Mouse (Mus musculus): ENCODE results near the gene Zbtb21. TPM values are rescaled to one million over a fixed set of nuclear protein-coding genes. Genes with fewer than 3 reads are reported as not detected.
"Not testable (repeated sequence)": the region's sequence is repeated elsewhere in the genome, so short reads cannot be mapped to it uniquely, and the experiment has no call there.

The Zbtb21 gene
- total RNA-seq, 4 experiments from 2014 or later, result 28.3 to 48.0 (median 36.4) TPM

DNA sequence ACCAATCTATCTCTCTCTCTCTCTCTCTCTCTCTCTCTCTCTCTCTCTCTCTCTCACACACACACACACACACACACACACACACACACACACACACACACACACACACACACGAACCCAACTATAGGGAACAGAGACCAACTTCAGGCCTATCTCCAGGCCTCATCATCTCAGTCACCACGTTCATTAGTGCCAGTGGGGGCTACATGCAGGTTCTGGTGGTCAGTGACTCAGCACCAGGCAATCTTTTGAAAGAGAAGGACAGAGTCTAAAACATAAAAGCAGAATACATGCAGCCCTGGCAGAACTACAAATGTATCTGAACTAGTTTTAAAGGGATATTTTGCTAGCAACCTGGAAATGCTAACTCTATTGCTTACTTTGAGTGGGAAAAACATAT lies 15.4 kb downstream of the Zbtb21 start:
- not testable (repeated sequence) for DNase-seq

DNA sequence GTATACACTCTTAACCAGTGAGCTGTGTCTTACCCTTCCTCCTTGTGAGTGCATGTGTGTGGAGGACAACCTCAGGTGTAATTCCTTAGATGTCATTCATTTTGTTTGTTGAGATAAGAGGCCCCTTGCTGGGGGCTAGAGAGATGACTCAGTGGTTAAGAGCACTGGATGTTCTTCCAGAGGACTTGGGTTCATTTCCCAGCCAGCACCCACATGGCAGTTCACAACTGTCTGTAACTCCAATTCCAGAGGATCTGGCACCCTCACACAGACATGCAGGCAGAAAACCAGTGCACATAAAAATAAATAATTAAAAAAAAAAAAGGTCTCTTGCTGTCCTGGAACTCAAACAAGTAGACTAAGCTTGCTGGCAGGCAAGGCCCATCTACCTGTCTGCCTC lies 20.6 kb downstream of the Zbtb21 start:
- no peak for DNase-seq

DNA sequence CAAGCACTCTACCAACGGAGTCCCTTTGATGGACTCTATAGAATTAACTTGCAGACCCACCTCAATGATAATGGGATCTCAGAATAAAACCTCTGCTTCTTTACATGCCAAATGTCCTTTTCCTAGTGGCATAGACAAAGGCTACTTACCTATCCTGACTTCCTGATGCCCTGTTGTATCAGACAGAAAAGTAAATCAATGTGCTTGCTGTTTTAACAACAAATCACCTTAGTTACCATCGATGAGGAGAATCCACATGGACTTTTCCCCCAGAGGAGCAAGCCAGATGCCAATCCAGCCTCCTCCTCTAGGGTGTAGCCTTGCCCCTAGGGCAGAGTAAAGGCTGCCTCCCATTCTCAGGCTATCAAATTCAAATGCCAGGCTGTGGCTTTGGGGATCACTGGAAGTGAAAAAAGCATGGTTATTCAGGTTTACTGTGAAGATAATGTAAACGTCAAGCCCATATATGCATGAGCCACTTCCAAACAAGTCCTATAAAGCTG lies 21.9 kb downstream of the Zbtb21 start:
- no peak for DNase-seq

DNA sequence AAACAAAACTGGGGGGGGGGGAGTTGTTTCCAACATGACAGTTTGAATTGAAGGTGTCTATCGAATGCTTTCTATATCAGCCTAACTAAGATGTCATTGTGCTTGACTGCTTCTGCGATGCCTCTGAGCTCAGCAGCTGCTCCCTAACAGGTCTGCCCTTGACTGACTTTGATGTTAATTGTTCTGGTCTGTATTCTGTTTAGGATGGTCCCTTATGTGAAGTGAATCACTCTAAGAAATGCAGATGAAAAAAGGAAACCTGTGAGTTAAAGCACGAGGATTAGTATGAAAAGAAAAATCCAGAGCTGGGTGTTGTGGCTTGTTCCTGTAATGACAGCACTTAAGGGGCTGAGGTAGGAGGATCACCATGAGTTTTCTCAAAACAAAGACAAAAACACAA lies 26.6 kb downstream of the Zbtb21 start:
- DNase-seq, result no peak

DNA sequence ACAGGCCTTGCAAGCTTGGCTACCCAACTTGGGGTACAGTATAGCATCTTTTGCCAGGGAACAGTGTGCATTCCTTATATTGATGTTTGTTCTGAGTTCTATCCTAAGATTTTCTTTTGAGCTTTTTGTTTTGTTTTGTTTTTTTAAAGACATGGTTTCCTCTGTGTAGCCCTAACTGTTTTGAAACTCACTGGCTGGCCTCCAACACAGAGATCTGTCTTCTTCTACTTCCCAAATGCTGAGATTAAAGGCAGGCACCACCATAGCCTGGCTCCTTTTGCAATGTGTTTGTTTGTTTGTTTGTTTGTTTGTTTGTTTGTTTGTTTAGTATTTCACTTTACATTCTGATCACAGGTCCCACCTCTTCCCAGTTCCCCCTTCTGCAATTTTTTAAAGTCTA lies 32.2 kb downstream of the Zbtb21 start:
- DNase-seq, result no peak

DNA sequence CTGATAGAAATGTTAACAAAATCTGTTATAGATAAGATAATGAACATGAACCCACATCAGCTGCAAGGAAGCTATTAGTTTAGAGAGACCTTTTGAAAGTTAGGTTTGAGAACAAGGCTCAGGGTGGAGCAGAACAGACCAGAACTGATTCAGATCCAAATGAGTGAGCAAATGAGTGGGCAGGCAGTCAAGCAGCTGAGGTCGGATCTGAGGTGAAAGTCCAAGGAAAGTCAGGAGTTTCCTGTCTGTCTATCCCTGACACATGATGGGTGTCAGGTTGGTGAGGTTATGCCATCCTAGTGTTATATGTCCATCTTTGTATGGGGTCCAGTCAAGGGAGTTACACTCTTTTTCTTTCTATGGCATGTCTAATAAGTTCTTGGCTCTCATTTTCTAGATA lies 32.9 kb downstream of the Zbtb21 start:
- no peak for DNase-seq

DNA sequence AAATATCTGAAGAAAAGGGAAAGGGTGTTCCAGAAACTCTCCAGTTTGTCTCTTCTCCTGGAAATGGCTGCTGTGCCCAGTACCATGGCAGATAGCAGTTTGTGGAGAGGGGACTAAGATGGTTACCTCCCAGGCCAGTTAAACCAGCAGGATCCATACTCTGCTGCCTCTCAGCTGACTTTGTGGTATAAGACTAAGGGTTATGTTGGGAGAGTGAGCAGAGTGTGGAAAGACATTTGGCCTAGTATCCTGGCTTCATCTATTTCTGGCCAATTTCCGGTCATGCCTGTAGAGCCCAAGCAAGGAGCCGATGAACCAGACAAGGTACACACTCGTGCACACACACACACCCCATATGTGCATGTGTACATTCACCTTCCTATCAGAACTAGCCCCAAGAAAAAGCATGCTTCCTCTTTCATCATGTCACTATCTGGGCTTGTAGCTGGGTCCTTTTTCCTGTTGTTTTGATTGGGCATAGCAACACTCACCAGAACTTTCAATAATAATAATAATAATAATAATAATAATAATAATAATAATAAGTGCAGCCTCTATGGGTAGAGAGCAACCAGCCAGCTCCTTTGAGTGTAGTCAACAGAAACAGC lies 35.0 kb downstream of the Zbtb21 start:
- no peak for DNase-seq

DNA sequence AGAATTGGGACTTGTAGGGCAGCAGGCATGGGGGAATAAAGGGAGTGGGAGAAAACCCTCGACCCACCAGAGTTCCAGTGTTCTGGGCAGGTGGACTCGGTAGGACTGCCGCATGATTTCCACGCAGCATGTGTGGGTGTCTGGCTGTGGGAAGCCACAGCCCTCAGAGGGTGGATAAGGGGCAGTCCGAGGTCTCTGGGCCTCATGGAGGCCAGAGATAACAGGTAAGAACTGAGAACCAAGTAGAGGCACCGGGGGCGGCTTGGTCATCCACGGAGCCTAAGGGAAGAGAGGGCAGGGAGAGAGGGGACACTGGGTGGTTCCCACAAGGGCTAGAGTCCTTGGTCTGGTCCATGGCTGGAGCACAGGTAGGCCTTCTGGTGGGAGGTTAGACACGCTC lies 36.0 kb downstream of the Zbtb21 start:
- no peak for DNase-seq

DNA sequence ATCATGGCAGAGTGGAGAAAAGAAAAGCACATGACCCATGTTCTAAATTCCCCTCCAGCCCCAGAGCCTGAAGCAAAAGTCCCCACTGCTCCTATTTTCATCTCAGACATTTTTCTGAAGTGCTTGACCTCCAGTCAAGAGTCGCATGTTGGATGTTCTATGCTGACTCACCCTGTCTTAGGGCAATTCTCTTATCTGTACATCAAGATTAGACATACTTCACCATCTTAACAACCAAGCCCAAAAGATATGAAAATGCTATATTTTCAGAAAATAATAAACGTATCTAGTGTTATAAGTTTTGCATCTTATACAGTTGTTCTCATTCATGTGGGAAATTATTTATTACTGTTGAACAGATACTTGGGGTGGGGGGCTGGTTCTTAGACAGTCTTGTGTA lies 36.7 kb downstream of the Zbtb21 start:
- DNase-seq, result no peak

DNA sequence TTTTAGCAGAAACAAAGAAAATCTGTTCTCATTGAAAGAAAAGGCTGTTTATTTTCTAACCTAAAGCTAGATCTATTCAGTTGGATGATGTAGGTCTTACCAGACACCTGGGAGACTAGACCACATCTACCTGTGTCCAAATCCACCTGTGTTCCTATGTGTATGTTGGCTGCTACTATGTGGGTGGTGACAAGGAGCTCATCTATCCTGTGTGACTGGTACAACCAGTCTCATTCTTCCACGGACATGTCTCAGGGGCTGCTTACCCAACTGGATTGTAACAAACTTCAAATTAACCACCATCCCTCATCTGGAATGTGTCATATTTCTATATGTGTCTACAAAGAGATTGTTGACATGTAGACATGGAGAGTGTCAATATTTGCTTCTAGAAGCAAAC lies 38.7 kb downstream of the Zbtb21 start:
- no peak for DNase-seq

DNA sequence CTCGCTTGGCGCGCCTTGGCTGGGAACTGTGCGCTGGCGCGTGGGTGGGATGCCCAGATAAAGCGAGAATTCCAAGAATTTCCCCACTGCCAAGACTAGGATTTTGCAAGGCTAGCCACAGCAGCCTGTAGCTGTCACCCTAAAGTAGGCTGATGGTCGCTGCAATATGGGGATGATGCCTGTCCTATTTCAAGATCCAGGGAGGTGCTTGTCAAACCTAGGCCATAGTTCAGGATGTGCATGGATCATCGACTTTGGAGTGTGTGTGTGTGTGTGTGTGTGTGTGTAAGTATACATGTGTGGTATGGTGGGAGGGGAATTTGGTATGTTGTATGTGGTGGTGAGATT lies 39.7 kb downstream of the Zbtb21 start:
- DNase-seq, result no peak

DNA sequence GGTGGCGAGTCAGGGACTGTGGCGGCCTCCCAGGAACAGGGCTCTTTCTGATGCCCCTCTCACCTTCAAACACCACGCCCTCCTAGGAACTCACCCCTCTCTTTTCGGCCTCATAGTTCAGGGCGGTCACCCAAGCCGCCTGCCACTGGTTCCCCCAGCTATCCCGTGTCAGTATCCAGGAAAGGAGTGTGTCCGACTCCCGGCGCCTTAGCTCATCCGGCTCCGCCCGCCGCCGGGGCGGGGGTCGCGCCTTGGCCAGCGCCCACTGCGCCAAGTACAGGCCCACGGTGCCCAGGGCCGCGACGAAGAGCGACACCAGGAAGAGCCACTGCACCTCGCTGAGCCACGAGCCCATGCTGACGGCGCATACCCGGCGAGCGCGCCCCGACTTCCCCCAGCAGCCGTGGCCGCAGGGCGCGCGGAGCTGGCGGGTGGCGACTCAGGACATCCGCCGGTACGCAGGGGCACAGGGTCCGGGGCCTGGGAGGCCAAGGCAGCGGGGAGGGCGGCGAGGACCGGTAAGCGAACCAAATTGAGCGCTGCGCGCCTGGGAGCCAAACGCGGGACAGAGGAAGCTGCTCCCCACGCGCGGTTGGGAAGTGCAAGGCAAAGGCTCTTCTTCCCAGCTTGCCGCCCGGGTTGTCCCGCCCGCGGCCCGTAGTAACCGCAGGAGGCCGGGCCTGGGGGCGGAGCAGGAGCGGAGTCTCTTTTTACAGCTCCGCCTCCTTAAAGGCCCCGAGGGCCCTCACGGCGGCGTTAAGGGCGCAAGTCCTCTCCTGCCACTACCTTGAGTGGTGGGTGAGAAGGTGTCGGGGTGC lies 40.3 kb downstream of the Zbtb21 start:
- DNase-seq, result peak; percentile 86

DNA sequence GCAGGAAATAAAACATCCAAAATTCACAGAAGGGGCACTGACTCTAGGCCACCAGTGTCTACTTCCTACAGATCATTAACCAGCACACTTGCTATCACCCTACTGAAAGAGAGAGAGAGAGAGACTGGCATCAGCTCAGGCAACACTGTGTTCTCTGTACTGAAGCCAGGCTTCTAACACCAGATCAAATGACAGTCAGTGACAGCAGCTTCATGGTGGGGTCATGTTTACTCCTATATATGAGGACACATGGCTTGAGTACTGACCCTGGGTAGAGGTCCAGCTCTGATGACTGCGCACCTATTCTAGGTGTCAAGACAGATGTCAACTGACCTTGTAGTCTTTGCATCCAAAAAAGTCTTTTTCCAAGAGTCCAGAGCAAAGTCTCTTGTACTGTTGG lies 41.8 kb downstream of the Zbtb21 start:
- no peak for DNase-seq

DNA sequence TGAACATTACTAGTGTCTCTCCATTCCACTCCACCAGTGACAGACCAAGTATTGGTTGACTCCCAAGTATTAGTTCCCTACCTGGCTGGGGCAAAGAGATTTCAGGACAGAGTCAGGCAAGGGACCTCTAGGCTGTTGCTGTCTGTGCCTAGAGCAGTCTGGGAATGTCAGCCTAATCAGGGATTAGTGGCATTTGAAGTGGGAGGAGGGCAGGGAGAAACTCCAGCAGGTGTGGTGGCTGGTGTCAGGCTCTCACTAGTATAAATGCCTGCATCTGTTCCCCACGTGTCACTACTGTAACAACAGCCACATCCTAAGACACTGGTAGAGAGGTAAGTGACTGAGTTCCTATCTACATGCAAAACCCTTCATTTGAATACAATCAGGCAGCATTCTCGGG lies 42.6 kb downstream of the Zbtb21 start:
- no peak for DNase-seq

DNA sequence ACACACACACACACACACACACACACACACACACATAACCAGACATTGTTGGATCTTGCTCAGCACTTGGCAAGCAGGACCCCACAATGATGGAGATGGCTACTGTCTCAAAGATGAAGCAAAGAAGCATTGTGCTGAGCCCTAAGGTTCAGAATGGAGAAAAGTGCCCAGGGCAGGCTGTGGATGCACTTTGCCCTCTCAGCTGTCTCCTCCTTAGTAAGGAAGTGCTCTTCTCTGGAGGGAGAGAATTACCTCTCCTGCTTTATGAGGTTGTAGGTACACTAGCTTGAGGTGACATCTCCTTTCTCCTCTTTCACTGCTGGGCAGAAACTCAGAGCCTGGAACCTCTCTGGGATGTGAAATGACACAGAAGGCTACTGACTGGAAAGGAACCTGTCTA lies 49.5 kb downstream of the Zbtb21 start:
- no peak for DNase-seq

DNA sequence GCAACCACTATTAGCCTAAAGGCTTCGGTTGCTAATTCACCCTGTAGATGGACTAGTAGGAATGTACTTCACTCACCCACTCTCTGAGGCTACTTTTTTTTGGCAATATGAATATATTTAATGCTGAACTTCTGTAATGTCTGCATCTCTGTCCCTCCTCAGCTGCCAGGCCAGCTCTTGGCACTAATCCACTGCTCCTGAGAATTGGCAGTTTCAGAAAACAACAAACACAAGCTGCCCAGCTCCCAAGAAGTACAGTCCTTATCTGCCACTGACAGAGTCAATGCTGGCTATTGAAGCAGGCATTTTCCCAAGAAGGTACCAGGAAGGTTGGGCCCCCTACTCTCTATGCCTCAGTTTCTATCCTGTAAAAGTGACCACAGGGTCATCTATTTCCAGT lies 53.1 kb downstream of the Zbtb21 start:
- DNase-seq, result no peak

DNA sequence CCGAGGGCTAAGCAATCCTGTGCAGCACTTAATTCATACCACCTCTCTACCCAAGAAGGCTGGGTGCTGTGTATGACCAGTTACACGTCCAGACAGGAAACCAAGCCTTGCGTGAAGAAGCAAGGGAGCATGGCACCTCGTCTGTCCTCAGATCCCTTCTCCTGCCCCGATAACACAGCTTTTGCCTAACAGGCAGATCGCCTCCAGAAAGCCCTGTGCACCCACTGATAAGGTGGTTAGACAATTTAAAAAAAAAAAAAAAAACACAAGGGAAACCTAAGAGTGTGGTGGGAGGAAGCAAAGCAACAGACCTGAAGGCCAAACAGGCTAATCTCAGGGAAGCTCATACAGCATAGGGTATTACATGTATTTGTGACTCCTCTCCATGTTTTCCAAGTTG lies 54.9 kb downstream of the Zbtb21 start:
- no peak for DNase-seq

DNA sequence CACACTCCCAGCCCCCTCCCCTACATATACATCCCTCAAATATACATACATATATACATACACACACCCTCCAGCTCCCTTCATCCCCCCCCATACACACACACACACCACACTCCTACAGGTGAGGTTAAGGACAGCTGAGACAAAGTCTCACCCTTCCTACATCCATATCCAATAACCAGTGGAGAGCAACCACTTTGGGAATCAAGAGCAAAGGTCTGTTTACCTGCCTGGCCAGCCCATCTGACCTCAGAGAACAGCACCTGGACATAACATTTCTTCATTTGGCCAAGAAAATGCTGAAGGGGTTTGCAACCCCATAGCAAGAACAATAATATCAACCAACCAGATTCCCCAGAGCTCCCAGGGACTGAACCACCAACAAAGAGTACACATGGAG lies 56.1 kb downstream of the Zbtb21 start:
- no peak for DNase-seq

DNA sequence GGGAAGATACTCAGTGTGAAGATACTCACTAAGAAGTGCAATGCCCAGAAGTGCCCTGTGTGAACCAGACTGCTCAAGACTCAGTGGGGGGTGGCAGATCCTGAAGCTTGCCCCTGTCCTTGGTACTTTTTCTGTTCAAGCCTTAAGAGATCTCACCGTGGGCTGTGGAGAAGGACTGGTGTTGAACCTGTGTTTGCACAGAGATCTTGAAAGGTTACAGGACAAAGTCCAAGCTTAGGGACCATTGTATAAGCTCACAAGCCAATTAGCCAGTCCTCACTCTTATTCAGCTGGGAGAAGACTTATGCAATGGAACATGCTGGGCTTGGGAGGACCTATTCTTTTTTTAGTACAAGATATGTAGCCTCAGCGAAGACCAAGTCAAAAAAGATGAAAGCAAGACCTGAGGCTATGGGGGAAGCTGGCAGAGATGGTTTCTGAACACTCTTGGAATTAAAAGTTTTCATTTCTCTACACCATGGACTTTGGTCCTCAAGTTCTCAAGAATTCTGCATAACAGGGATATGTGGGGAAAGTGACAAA lies 56.9 kb downstream of the Zbtb21 start:
- no peak for DNase-seq

DNA sequence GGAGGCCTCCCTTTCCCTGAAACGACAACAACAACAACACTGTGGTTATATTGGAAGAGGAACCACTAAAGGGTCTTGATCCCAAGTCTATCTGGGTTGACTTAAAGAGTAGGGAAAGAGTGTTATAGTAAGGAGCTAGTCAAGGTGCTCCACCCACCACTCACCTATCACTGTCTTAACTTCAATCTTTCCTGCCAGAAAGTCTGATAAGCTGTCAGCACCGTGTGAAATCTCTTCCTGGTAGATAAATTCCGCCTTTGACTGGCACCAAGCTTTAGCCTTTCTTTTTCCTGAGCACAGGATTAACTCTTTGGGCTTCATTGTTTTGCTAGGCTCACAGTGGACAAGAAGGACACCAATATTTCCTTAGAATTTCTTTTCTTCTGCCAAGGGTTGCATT lies 58.4 kb downstream of the Zbtb21 start:
- DNase-seq, result no peak

DNA sequence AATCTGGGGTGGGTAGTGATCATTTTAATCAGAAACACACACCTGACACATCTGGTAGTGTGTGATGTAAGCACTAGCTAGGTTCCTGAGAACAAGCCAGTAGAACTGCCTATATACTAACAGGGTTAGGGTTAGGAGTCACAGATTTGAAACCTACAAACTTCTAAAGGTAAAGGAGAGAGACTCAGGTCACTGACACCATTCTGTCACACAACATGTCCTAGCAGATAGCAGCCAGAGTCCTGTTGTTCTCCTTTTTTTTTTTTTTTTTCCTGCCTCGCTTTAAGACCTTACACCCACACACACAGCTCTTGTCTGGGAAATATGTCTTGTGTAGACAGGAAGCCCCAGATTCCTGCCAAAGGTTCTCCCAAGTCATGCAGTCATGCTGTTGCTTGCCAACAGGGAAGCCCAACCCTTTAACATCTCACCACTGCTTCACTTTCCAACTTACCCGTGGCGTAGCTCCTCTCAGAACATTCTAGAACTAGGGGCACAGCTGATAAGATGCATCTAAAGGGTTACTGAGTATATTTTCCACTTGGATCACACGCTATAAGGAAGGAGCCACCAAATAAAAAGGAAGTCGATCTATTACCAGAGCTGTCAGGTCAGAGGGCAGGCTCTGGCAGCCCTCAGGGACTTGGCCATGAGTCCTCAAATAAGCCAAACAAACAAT lies 64.9 kb downstream of the Zbtb21 start:
- DNase-seq, result peak; percentile 59
